Mouse (Mus musculus): ENCODE measurements at regions not wholly inside any gene's neighbourhood (a gene's known extent, or its start where the extent isn't known, plus 50 kb on each side); places are given as distances from the start of the nearest gene placed in this dataset.
A peak's percentile ranks its signal among the peaks of the same experiment; 100 is the strongest.

DNA sequence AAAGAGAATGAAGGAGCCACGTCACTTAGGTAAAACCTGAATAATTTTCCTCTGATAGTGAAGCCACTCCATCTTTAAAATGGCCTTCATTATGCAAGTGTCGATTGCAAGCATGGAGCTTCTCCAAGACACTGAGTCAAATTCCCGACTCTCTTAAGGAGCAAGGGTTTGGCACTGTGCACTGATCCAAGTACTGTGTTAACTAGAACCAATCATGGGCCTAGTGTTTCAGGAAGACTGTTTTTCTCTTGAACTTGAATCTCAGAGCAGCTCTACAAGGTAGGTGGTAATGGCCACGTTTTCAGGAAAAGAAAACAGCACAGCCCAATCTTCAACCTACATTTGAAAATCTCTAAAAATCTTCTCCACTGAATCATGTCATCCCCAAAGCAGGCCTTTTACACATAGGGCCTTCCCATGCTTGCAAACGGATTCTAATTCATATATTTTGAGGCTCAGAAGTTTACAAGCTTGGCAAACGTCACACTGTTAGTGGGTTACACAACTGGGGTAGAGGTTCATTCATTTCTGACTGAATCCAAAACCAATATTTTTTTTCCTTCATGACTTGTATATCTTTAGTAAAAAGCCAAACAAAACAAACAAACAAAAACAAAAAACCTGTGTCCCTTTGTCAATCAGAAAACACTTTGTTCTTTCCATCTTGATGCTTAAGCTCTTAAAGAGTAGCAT is 342.2 kb upstream of the Zfp462 start:
- no peak for DNase-seq (ENCODE audit: extremely low spot score)

DNA sequence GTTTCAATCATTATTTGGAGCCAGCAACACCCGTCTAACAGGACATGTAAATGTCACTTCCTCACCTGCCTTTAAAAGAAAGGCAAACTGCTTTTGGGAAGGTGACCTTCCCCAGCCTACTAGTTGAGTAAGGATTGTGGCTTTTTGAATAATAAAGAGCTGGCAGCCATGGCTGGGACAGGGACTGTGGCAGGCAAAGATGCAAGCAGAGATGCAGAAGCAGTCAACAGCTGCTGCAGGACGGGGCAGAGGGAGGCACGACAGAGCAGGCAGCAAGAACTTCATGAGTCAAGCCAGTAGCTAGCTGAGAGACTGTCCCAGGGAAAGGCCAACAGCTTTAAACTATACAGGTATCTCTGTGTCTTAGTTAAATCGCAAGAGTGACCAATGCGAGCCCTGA is 334.7 kb upstream of the Zfp462 start:
- DNase-seq (ENCODE audit: extremely low spot score), result no peak

DNA sequence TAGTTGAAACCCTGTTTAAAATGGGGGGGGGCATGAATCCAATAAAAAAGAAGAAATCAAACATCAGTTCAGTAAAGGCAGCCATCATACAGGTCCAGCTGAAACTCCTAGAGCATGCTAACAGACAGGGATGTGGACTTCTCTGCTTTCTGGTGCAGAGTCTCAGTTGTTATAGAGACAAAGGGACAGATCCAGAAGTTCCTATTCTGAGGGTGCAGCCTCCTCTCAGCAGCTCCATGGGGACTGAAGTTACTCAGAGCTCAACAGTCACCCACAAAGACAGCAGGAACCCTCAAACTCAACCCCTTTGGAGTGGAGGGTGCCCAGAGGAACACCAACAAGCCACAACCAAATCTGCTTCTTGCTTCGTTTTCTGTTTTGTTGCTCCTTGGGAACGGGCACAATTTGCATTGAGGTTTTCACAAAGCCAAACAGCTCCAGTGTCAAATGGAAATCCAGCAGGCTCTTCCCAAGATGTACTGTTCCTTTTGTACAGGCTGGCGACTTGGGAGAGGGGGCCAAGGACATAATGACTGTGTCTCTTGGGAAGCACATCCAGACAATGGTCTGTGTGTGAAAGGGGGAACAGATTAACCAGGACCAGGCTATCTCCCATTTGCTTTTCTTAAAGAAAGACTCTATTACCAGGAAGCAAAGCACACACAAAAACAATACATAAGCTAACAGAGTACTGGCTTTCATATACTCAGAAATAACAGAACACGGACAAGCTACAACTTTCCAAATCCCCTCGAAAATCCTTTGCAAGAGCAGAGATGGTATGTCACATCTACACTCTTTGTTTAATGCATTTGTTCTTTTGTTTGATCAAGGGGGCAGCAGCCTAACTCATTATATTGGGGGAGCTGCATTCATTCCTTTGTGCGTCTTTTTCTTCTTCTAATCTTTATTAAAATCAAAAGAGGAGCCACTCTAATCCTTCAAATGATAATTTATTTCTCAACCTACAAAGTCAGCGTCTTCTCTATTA is 332.6 kb upstream of the Zfp462 start:
- DNase-seq (ENCODE audit: extremely low spot score), result peak; percentile 46

DNA sequence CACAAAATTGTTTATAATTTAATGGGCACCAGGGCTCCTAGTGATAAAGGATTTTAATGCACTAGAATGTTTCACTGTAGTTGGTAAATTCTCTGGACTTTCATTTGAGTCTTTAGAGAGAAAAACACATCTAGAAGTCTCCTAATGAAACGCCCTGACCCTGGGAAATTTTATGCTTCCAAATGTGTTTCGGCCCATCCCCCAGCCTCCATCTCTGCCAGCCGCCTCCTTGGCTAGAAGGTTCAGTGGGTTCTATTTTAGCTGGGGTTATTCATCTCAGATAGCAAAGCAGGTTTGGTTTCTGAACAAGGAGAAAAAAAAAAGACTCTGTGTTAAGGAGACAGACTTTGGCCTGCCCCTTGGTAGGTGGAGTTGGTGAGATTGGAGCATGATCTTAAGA is 331.8 kb upstream of the Zfp462 start:
- no peak for DNase-seq (ENCODE audit: extremely low spot score)

DNA sequence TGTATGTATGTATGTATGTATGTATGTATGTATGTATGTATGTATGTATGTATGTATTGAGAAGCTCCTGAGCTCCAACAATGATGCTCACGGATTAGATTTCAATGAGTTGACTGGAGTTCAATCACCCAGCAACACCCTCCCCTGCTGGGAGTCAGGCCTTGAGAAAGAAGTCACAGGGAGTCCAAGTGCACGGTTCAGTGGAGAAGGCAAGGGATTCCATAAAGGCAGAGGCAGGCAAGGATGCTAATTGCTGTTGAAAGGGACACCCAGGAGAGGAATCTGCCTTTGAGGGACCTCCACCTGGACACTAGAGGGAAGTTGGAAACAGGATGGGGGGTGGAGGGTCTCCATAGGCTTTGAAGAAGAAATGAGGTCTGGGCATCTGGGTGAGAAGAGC is 331.2 kb upstream of the Zfp462 start:
- no peak for DNase-seq (ENCODE audit: extremely low spot score)

DNA sequence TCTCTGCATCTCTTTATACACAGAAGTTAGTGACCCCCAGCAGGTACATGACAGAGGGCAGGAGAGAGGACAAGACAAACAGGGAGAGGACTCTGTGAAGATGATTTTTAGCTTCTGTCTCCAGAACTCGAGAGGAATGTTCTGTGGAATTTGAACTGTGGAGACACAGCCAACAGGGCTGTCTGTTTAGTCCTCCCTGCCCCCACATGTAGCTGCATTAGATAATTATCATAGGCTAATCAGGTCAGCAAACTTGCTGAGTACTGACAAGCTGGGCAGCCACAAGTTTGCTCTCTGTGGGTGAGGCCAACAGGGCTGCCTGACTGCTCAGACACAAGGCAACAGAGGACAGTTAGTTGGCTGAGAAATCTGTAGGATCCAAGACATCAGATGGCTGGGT is 329.0 kb upstream of the Zfp462 start:
- no peak for DNase-seq (ENCODE audit: extremely low spot score)

DNA sequence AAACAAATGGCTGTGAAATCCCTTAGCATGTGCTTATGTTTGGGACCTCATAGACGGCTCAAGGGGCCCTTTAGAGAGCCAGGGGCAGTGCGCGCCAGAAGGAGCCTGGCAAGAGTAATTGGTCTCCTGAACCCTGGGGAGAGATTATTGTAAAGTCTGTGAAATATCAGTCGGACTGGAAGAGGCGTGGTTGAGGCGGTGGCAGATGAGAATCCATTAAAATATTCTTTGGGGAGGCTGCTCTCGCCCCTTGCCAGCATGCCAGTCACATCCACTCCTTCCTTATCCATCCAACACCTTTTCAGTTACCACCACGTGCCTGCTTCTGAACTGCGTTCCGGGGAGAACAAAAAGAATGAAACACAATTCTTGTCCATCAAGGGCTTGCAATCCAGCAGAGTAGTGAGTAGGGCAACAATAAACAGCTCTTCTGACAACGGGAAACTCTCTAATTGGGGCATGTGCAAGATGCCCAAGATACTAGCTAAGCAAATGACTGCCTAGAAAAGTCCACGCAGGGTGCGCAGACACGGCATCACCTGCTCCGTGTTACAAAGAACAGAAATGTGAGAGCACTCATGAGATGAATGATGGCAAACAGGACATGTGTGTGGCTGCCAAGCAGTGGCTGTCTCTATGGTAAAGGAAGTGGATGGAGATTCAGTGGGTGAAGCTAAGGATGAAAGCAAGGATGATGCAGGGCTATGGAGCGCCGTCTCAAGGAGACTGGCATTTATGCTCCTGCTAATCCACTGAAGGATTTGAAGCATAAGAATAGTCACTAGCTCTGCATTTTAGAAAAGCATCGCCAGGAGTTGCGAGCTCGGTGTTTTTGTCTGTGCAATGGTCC is 320.6 kb upstream of the Zfp462 start:
- no peak for DNase-seq (ENCODE audit: extremely low spot score)

DNA sequence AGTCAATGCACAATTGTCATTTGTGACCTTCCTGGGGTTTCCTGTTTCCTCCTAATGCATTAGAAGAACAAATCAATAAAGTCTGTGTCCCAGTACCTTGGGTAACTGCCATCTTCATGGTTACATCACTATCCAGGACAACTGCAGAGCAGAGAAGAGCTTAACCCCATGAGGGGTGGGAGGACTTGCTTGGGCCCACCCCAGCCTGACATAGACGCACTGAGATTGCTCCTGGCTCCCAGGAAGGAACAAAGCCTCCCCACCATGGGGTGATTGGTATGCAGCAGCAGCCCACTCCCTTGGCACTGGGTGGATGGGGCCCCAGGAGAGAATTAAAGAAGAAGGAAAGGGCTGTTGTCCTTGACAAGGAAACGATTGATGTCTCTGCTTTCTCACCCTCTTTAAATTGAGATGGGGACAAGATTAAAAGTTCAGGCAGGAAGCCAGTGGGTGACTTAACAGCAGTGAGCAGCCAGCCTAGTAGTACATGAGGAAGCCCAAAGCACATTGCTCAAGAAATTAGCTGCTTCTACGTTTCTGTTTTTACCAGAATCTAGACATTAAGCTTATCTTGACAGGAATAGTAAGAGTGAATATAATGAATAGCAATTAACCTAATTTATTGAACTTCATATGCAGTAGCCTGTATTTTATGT is 307.7 kb upstream of the Zfp462 start:
- DNase-seq (ENCODE audit: extremely low spot score), result no peak

DNA sequence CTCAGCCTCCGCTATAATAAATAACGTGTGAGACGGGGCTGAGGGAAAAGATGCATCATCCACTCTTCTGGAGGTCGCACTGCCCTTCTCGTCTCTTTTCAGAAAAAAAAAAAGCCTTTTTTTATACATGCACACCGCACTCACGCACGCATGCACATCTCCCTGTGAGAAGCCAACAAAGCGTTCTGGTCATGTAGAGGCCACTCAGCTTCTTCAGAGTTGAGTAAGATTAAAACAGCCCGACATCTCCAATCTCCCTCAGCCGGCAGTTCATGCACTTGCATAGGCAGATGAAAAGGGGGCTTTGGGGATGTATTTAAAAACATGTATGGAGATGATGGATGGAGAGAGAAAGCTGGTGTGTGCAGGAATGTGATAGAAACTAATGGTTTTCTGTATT is 298.8 kb upstream of the Zfp462 start:
- DNase-seq (ENCODE audit: extremely low spot score), result no peak

DNA sequence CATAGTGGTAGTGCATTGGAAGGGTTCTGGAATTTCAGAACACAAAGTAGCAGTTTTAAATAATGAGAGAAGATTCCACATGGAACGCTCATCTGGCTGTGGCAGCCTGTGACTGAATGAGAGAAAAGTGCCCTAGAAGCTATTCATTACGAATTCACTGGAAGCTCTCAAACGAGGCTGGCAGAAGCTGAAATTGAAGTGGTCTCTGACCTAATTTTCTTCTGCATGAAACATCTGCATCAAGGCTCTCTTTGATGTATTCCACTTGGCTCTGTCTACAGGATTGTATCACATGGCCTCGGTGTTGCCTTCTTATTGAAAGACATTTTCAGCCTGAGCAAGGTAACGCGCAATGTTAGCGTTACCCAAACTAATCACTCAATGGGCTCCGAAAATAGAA is 298.4 kb upstream of the Zfp462 start:
- DNase-seq (ENCODE audit: extremely low spot score), result no peak

DNA sequence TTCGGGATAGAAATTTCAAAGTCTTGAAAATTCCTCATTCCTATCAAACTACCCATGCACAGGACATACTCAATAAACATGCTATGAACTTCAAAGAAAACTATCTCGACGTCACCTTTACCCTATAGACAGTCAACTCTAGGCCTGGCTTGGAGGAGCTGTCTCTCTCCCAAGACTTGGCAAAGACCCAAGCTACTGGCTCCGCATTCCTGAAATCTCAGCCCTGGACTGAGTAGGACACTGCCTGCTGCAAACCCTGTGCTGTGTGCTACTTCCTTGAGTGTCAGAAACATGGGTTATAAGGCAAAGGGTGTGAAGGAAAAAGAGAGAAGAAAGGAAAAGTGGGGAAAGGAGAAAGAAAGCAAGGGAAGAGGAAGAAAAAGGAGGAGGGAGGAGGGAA is 296.6 kb upstream of the Zfp462 start:
- no peak for DNase-seq (ENCODE audit: extremely low spot score)

DNA sequence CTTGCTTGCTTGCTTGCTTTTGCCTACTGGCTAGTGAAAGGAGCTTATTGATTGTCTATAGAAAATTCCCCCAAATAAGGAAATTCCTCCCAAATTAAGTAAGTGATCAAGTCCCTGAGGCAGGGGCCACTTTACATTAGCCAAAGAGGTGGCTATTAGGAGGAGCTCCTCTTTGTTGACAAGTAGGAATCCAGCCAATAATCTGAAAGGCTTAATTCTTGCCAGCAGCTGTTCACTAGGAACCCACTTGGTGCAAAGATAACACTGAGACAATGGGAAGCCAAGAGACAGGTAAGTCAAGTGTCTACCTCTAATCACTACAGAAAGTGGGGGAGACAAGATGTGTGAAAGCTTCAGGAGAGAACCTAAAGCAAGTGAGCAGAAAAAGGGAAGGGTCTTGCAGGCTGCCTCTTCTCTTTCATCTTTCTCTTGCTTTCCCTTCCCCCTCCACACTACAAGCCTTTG is 293.2 kb upstream of the Zfp462 start:
- DNase-seq (ENCODE audit: extremely low spot score), result no peak

DNA sequence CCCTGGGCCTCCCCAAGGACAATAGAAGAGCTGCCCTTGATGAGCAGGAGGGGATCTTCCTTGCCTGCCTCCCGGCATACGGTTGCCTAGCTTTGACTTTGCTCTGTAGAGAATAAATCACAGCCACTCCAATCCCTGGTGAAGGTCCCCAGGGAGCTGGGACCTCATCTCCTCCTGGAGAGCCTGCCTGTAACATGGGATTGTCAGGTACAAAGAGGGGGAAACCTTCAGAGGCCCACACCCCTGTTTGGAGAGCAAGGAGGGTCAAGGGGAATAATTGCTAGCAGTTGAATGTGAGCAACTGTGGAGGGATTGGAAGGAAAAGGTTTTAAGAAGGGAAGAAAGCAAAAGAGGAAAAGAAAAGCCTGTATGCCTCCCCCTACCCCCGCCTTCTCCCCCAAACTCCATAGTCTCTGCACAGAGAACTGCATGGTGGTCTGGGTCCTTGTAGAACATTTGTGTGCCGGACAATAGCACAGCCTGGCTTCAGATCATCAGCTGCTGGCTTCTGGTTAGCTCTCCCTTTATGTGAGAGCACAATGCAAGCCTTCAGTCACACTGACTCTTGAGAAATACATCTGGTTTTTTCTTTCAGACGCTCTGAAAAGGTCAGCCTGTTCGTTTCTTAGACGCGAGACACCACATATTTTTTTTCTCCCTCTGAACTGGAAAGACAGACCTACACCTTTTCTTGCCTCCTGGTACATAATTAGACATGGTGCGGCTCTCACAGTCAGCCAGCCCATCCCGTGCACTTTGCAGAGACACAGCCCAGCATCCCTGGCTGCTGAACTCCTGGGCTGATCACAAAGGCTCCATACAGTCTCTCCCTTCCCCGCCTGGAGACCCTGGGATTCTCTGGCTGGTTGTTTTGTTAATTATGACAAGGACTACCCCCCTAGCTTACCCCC is 292.5 kb upstream of the Zfp462 start:
- DNase-seq (ENCODE audit: extremely low spot score), result peak; percentile 62

DNA sequence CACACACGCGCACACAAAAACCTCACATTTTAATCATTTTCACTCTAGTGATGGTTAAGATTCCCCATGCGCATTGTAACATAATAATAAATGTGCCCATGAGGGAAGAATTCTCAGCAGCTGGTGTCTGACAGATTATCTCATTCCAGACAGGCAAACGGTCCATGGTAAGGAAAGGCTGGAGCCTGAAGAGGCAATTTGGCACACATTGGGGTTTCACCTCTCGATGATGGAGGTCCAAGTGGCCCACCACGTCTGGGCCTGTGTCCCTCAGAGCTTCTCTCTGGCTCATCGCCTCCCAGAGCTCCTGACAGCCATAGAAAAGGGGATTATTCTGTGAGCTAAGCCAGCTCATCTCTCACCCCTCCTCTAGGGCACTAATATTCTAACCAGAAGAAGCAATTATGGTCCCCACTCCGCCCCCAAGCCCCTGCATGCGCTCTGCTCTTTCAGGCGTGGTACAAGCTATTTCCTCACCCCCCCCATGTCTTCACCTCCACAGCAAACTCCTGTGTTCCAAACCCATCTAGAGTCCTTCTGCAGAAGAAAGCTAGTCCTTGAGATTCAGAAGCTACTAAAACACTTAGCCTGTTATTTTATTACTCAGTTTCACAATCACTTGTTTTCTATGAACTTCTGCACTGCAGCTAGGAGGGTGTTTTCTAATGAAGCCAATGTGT is 291.6 kb upstream of the Zfp462 start:
- no peak for DNase-seq (ENCODE audit: extremely low spot score)

All from embryo, embryonic 9.5 days (tissue).